Mouse (Mus musculus): ENCODE measurements at regions not wholly inside any gene's neighbourhood (a gene's known extent, or its start where the extent isn't known, plus 50 kb on each side); places are given as distances from the start of the nearest gene placed in this dataset.

DNA sequence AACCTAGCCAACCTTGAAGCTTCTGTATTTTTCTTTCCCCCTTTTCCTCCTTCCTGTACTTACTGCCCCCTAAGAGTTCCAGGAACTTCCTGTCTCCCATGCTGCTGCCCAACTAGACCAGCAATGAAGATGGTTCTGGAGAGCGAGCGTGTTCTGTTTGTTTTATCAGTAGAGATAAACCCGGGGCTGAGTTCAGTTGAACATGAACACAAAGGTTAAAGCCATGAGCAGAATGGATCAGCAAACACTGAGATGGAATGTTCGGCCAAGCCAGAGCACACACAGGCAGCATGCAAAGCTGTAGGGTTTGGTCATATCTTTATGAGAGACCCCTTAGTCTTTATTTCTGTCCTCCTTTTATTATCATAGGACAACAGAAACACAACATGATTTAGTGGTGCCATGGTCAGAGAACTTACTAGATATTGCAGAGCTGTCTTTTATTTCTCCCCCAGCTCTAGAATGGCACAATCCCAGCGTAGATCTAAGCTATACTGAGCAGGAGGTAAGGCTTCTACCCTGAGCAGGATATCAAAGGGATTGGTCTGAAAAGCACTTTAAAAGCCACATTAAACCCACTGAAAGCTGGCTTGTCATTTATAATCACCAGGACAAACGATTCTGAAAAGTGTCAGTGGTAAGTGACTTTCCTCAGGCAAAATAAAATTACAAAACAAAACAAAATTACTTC lies 105.9 kb upstream of the Peli1 start:
- DNase-seq (ENCODE audit: low spot score in 2 of 2) = no peak

DNA sequence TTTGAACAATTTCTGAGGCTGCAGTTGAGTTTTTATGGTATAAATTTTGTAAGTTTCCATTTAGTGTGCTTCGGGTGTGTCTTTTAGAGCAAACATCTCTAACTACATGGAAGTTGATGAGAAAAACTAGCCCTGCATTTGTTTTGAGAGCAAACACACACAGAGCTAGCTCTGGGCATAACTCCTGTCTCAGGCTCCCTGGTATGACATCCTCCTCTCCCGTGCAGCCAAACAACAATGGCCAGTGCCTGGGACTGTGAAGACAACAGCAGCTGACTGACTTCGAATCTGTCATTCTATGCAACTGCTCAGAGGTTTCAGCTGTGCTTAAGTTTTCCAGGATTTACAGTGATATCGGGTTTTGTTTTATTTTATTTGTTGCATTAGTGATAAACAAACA lies 105.3 kb upstream of the Peli1 start:
- no peak for DNase-seq (ENCODE audit: low spot score in 2 of 2)

DNA sequence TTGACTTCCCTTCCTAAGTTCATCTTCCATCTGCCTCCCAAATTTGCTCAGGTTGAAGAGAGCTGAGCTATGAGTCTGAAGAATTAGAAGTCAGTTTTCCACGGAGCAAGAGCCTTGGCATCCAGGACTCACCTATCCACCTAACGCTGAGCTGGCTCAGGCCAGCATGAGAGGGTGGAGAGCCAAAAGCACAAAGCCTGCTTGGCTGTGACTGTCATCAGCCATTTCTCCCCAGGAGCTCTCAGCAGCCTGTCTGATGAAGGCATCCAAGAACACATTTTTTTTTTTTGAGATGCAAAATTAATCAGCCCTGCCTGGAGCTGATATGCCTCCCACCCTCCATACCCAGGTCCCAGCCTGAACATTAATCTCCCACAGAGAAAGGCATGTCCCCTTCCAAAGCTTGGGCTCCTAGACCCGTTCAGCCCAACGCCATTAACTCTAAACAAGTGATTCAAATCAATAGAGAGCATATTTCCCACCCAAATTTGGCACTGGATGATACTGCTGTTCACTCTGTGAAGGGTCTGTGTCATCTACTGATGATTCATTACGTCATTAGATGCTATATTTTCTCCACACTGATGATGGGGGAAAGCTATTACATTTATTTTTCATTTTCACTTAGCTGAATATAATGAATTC lies 103.8 kb upstream of the Peli1 start:
- DNase-seq (ENCODE audit: low spot score in 2 of 2) = no peak

DNA sequence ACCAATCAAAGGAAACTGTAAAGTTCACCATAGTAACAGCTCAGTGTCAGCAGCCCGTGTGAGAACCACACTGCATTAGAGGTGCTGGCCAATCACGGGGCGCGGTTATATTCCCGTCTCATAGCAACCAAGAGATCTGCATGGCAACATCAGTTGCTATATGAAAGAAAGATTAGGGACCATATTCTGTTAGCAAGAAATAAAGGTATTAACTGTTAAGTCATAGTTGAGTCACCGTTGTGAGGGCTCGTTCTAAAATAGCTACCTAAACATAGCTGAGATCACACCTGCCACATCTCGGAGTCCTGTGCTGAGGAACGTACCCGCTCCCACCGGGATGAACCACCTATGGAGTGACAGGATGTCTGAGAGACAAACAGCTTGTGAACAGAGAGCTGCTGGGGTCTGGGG lies 103.2 kb upstream of the Peli1 start:
- DNase-seq (ENCODE audit: low spot score in 2 of 2) = peak; percentile 62 to 84

DNA sequence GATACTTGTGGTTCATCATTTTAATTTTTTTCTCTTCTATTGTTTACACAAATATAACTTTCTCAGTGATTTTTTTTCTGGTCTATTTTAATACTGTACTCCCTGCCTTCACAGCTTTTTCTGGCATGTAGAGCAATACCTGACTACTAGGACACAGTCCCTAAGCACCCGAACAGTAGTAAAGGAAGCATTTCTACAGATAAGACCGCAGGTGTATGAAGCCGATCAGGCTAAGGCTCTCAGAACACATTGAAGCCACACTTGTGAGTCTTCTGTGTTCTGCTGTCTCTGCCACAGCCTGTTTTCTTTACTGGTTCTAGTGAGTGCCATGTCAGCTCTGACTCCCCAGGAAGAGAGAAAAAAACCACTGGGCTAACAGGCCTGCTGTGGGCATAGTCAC lies 102.2 kb upstream of the Peli1 start:
- DNase-seq (ENCODE audit: low spot score in 2 of 2) = no peak

DNA sequence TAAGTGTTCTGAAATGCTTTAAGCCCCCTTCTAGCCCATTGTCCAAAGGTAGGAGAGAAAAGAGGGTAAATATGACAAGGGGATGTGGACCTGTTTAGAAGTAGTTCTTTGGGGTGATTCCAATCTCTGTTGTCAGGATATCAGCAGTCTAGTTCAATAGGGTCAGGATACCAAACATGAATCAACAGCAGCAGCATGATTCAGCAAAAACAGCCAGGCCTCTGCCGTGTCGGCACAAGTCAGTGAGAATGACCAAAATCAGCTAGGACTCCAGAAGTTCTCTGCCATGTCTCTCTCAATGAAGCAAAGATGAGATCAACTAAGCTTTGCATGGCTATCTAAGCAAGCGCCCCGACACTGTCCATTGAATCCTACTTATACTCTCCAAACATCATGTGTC lies 97.5 kb upstream of the Peli1 start:
- DNase-seq (ENCODE audit: low spot score in 2 of 2) = no peak

DNA sequence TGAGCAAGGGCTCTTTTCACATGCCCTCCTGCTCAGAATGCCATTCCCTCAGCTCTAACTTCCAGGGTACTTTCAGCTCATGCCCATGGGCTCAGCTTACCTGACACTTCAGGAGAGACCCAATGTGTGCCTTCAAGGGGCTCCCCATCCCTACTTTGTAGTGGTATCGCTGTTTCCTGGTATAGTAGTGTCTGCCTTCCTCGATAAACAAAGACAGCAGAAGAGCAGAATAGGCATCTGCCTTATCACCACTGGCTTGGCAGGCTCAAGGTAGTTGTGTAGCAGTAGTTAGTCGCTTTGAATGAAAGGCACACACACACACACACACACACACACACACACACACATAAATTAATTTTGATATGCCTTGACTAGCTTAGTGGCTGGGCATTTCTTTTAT lies 89.7 kb upstream of the Peli1 start:
- DNase-seq (ENCODE audit: low spot score in 2 of 2) = no peak

DNA sequence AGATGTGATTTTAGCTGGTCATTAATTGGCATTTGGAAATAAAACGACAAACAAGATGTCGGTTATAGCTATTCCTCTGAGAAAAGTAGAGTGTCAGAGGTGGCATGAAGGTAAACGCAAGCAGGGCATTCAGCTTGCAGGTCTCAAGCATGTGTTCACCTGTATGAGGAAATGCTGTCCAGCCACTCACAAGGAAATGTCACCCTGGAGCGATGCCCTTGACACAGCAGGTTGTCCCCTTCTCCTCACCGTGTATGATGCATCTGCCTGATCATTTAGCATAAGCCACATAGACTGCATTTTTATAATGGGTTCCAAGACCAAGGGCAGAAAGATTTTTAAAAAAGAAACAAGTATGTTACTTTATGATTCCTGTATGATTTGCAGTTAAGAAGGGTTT lies 83.9 kb upstream of the Peli1 start:
- no peak for DNase-seq (ENCODE audit: low spot score in 2 of 2)

DNA sequence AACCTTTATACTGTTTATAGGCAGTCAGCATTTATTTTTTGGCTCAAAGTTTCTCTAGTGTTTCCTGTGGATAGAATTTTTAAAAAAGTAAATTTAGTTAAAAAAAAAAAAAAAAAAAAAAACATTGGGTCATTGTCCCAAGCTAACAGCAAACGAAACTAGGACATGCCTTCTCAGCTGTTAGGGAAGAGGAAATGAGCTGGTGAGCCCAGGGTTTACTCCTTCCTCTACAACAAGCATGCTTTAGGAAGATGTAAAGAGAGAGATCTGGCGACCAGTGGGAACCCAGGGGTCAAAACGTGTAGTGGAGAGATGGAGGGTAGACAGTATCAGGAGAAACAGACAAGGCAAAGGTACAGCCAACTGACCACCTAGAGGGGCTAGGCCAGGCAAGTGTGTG lies 81.6 kb upstream of the Peli1 start:
- no peak for DNase-seq (ENCODE audit: low spot score in 2 of 2)

DNA sequence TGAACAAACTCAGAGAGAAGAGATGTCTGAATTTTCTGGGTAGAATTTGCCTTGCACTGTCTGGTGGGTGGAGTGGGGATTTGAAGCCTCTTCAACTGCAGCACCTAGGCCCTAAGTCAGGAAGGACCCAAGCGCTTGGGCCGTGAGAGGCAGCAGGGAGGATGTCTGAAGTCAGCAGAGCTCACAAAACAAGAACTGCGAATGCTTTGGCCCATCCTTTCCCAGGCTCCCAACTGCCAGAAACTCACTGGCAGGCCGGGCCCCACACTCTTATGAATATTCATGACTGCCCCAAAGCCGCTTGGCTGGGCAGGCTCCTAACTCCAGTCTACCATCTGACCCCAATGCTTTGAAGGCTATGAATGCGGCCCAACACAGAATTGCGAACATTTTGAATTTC lies 80.2 kb upstream of the Peli1 start:
- no peak for DNase-seq (ENCODE audit: low spot score in 2 of 2)

DNA sequence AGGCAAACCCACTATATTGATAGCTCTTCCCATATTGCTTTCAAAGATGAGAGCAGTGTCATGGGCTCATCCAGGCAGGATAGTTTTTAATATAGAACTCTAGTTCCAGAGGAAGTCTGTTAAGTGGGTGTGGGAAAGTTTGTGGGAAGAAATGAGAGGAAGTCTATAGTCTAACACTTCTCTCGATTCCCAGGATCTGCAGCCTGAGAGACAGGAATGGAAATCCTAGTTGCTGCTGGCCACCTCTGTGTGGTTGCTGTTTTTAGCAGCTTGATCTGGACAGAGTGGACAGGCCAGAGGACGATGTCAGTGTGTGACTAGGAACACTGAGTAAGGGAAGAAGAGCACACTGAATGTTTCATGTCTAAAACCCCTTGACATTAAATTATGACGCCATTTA lies 76.8 kb upstream of the Peli1 start:
- no peak for DNase-seq (ENCODE audit: low spot score in 2 of 2)

DNA sequence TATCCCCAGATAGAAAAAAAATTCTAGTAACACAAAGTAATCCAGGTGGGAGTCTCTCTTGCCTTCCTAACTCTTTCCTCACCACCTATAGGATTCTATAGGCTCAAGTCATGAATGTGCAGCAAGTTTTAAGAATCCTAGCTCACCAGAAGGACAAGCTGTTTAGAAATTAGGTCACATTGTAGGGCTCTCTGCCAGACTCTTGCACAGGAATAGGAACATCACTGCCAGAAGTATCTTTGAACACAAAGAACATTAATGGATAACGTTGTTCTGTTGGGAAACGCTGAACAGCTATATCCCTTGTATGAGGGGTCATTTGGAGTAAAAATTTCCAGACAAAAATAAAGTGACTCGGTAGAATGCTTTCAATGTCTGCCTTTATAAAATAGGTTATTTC lies 75.6 kb upstream of the Peli1 start:
- no peak for DNase-seq (ENCODE audit: low spot score in 2 of 2)

DNA sequence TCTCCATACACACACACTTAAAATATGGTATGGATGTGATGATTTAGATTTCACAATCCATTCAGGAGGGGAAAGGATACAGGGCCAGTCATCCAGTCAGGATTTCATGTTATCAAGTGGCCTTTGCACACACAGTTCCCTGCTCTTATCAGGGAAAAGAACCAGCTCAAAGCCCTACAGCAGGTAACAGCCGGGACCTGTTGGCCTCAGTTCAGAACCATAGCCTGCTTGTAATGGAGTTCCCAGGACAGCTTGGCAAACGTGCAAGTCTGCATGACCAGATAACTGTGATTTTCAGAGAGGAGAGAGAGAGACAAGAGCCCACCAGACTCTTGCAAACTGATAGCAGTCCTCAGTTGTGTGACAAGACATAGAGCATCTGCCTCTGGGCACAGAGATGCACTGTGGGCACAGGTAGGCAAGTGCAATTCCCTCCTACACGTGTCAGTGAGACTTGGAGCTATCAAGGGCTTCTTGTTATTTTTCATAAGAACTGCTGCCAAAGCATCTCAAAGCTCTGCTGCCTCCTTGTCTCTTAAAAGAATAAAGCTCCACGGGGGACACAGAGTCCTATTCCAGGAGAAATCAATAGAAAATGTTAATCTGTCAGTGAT lies 74.9 kb upstream of the Peli1 start:
- DNase-seq (ENCODE audit: low spot score in 2 of 2) = no peak

DNA sequence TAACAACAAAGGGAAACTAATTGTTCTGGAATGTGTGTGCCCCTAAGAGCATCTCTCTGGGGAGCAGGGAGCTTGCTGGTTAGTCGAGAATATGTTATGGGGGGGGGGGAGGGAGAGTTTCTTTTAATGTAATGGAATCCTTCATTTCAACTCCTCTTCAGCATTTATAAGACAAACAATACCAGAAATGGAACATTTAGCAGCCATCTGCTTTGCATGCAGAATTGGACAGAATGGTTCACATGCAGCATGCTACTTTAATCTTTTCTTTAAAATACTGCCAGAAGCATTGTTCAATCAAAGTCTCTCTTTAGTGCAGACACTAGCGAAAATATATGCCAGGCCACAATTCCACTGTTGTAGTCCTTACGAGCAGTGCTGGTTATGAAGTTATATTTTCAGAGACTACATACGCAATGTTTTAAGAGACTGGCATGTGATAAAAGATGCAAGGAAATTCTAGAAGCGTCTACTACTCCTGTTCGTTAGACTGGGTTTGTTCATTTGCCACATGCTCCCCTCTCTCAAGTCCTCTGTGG lies 74.2 kb upstream of the Peli1 start:
- no peak for DNase-seq (ENCODE audit: low spot score in 2 of 2)

DNA sequence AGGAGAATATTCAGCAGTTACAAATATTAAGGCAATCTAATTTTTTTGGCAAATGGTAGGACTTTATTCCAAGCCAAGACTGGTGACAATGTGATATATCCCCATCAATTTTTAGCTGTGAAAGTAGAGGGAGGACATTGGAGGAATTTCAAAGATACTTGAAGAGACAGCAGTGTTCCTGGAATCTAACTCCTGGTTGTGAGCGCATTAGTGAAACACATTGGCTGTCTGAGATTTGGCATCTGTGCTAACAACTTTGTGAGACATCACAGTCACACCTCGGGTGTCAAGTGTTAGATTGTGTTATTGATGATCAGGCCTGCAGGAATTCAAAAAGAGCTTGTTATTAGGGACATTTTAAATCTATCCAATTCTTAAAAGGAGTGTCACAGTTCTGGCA lies 71.3 kb upstream of the Peli1 start:
- no peak for DNase-seq (ENCODE audit: low spot score in 2 of 2)

DNA sequence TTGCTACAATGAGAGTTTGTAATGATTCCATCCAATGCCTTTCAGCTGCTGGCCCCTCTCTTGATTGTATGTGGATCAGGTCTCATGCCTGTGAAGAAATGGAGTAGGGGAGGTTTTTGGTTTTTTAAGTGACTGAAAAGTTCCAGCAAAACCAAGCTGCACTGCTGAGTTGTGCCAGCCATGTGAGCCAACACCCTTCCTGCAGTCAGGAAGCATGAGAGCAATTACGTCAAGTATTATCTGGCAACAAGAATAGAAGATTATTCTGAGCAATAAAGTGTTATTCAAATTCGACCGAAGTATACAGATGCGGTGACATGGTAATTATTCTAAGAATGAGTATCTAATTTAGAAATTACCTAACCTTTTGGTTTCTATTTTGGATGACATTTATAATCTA lies 67.0 kb upstream of the Peli1 start:
- no peak for DNase-seq (ENCODE audit: low spot score in 2 of 2)

DNA sequence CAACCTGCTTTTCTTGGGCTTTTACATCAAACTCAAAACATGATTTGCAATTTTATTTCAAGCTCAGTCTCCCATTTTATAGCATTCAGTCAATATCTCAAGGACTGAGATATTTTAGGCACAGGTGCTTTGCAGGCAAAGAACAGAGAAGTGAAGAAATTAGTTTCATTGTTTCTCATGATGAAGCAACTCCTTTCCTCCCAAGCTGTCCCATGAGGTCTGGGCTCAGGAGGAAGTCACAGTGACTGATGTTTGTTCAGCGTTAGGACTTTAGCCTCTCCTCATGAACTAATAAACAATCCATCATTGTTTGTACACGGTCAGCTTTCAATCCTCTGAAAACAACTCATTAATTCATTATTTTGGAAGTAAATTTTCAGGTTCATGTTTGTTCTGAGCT lies 66.6 kb upstream of the Peli1 start:
- no peak for DNase-seq (ENCODE audit: low spot score in 2 of 2)

DNA sequence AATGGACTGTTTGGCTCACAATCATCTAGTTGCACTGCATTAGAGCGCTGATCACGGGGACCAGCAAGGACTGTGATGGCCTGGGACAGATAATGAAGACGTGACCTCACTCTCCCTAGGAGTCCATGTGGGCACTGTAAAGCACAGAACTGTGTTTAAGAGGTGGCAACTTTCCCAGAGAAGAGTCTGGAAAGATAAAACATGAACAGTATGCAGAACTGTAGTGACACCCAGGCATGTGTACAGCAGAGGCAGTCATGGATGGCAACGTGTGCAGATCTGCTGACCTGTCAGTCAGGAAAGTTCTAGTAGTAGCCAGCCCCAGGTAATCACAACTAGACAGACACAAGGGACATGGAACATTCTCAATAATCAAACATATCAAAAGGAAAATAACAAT lies 63.8 kb upstream of the Peli1 start:
- no peak for DNase-seq (ENCODE audit: low spot score in 2 of 2)

DNA sequence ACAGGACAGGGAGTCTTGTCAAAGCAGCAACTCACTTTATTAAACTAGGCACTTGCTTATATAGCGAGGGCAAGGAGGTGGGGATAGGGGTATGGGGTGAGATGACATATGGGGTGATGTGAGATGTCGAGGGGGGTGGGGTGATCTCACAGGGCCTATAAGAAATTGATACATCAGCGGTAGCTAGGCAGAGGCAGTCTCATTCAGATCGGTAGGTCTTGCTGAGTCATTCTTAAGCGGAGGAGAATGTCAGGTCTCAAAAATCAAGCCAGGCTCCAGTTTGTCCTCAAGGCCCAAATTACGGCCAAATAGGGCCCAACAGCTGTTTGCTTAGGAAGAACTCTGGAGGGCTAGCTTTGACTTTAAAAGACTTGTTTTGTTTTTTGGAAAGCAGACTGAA lies 60.7 kb upstream of the Peli1 start:
- no peak for DNase-seq (ENCODE audit: low spot score in 2 of 2)

DNA sequence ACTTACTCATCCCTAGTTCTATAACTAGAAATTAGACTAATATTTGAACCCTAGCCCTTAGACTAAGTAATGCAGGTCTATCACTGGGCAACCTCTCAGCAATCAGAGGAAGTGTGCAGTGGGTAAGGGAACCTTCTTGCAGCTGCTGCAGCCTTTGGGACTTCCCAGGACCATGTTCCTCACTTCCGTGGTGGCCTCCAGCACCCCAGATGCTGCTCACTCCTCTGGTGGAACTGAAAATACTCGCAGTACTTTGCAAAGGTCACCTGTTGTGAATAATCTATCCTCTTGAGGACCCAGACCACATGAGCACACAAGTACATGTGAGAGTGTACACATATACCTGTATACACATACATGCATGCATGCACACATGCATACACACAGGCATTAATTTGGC lies 59.3 kb upstream of the Peli1 start:
- DNase-seq (ENCODE audit: low spot score in 2 of 2) = no peak

DNA sequence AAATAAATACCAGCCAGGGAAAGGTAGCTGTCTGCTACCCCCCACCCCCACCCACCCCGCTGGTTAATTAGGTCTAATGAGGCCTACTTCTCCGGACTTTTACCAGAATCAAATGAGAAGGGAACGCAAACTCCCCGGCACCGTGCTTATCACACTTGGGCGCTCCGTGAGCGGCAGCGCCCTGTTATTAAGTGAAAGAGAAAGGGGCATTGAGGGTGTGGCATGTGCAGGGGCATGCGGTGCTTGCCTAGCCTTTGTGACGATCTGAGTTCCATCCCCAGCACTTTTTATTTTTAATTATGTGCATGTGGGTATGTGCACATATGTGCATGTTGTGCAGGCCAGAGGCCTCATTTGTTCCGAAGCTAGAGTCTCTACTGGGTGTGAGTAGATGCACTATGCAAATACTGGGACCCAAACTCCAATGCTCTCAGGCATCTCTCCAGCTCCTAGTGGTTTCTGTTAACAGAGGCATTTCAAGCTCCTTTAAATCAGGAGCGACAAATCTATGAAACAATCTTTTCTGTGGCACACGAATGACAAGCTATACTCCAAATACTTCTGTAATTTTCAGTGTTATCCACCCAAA lies 57.8 kb upstream of the Peli1 start:
- DNase-seq (ENCODE audit: low spot score in 2 of 2) = no peak

DNA sequence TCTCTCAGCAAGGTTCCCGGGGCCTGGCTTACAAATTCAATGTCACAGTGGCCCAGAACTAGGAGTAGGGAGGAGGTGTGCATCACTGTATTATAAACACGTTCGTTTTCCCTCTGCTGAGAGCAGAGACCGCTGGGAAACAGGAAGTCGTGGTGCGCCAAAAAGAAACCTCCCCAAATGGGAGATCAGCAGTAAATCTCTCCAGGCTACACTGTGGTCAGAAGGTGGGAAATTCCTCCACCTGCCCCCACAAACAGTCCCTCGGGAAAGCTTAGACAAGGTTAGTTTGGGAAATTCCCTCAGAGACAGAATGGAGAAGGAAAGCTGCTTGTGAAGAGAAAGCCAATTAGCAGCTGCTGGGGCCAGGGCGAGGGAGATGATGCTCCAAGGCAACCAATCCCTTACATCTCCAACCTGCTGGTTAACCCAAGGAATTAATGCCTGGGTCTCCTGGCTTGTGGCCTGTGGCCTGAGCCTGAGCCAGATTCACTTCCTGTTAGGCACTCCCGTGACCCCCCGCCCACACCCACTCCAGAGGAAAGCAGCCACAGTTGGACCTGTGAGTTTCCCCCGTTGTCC lies 57.2 kb upstream of the Peli1 start:
- DNase-seq (ENCODE audit: low spot score in 2 of 2) = no peak
